Mouse (Mus musculus): ENCODE measurements around the gene Klhl21.
A peak's percentile ranks its signal among the peaks of the same experiment; 100 is the strongest.
"Not testable (repeated sequence)": the region's sequence is repeated elsewhere in the genome, so short reads cannot be mapped to it uniquely, and the experiment has no call there.

Klhl21 gene

DNA sequence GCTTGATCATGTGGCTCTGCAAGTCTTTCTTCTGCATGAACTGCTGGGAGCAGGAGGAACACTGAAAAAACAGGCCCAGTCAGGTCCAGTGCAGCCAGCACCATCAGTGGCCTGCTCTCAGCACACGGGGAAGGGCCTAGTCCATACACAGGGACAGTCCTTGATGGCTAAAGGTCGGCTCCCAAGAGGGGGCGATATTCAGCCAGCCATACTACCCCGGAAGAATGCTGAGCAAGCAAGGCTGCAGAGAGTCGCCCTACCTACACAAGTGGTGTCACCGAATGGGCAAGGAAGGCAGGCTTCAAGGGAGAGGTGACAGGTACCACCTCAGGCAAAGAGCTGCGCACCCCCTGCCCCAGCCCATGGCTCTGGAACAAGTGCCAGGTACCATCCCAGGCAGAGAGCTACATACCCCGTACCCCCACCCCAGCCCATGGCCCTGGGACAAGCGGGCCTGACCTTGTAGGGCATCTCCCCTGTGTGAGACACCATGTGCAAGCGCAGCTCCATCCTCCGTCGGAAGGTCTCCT lies 13.0 kb downstream of the Klhl21 start:
- DNase-seq (ENCODE audit: low spot score in 2 of 2) = no peak

DNA sequence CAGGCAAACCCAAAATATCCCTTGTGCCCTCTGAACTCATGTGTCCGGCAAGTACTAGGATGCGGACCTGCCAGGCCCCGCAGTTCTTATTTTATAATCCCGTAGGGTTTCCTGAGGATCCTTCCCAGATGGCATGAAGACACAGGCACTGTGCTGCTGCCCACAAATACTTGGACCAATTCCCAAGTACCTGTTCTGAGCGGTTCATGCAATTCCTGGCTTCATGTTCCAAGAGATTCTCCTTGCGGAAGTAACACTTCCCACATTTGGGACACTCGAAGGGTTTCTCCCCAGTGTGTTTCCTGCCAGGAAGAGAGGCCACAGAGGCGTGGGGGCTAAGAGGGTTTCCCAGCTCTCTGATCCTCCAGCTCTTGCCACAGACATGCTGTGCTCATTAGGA lies 13.9 kb downstream of the Klhl21 start:
- peak; percentile 29 to 33 for DNase-seq (ENCODE audit: low spot score in 2 of 2)

DNA sequence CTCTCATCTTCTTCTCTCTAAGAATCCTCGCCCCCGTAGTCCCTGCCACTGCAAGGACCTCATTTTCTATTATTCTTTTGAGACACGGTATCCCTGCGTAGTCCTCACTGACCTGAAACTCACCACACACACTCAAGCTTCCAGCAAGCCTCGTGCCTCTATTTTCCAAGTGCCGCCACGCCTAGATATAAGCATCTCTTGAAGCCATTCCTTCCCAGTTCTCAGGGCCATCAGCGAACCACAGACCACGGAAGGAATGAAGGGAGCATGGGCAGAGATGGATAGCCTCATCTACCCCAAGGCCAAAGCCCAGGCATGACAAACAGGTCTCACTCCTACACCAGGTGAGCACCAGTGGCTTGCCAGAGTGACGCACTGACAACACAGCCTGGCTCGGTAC lies 15.9 kb downstream of the Klhl21 start:
- DNase-seq (ENCODE audit: low spot score in 2 of 2) = no peak

DNA sequence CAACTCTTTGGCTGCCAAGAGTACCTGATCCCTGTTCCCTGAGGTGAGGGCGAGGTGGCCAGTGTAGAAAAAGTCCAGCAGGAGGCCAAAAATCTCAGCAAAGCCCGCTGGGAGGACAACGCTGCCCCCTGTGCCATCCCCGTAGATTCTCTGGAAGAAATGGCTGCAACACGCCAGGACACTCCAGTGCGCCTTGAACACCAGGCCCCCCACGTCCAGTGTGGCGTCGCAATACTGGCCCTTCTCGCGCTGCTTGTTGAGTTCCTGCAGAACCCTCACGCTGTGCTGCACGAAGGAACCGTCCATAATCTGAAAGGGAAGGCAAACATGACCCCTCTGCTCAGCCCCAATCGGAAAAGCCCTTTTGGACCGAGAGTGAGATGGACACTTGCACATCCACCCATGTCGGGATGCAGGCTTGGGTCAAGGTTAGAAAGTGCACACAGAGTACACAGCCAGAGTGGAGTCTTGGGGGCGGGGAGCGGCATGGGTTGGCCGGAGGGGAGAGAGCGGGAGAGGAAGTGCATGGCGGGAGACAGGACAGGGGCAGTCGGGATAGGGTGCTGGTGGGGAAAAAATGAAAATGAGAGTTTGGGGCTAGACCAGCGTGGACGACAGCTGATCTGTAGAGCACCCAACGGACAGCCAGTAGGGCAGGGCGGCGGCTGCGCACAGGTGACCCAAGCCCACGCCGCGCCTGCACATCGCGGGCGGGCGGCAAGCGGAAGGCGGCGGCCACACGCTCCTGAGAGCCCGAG lies 18.3 kb downstream of the Klhl21 start:
- no peak for DNase-seq (ENCODE audit: low spot score in 2 of 2)

DNA sequence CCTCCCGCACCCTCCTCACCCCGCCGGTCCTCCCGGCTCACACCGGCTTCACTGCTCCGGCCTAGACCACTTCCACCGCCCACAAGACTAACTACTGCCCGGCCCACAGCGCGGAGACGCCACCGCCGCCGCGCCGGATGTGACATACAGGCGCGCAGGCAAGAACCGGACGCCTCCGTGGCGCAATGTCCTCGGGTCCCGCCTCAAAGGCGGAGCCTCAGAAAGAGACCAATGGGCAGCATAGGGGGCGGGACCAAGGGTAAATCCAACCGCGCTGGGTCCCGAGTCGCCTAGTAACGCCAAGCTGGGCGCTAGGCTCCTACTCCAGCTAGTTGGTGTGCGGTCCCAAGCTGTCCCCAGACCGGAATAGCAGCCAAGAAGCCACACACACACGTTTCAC lies 18.9 kb downstream of the Klhl21 start, which contains the start of gene Zbtb48:
Gene Zbtb48 (minus strand): TSS at position 148 of the 400 bp plus-strand sequence.
- DNase-seq (ENCODE audit: low spot score in 2 of 2) = peak; percentile 96 to 98

DNA sequence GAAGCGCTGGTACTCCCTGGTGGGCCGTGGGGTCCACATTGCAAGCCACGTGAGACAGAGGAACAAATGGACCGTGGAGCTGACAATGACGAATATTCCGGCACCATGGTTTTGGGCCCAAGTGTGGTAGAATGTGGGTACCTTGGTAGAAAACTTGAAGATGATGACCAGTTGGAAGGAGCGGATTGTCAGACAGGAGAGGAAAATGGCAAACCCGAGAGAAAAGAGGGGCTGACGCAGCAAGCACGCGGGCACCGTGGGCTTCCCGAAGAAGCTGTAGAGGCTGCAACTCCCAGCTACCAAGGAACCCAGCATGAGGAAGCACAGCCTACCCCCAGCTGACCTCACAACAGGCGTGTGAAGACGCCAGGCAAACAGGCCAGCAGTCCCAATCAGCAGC lies 19.9 kb downstream of the Klhl21 start:
- DNase-seq (ENCODE audit: low spot score in 2 of 2) = no peak

DNA sequence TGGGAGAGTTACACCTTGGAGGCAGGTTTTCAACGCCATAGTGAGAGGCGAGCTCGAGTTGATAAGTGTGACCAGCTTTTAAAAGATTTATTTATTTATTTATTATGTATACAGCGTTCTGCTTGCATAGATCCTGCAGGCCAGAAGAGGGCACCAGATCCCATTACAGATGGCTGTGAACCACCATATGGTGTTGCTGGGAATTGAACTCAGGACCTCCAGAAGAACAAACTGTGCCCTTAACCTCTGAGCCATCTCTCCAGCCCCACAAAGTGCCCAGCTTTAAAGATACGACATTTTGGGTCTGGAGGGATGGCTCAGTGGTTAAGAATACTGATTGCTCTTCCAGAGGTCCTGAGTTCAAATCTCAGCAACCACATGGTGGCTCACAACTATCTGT lies 20.5 kb downstream of the Klhl21 start:
- DNase-seq (ENCODE audit: low spot score in 2 of 2) = no peak

DNA sequence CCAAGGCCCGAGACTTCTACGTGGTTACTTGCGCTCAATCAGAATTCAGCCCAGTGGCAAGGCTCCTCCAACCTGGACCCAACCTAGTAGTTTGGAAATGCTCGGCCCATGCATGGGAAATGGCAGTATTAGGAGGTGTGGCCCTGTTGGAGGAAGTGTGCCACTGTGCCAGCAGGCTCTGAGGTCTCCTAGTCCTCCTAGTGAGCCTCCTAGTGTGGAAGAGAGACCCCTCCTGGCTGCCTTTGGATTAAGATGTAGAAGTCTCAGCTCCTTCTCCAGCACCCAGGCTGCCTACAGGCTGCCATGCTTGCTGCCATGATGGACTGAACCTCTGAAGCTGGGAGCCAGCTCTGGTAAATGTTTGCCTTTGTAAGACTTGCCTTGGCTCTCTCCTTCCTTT lies 21.4 kb downstream of the Klhl21 start:
- DNase-seq (ENCODE audit: low spot score in 2 of 2) = no peak

DNA sequence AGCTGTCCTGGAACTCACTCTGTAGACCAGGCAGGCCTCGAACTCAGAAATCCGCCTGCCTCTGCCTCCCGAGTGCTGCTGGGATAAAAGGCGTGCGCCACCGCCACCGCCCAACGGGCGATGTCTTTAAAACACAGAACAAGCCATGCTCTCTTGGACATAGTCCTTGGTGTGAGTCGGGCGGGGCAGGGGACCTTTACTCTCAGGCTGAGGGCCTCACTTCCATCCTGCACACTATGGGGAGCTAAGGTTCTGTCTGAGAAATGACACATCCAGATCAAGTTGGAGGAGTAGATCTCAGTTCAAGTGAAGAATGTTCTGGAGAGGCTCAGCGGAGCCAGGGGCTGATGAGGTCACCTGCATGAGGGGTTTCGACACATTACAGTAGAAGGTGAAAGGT lies 24.3 kb downstream of the Klhl21 start:
- DNase-seq (ENCODE audit: low spot score in 2 of 2) = no peak

DNA sequence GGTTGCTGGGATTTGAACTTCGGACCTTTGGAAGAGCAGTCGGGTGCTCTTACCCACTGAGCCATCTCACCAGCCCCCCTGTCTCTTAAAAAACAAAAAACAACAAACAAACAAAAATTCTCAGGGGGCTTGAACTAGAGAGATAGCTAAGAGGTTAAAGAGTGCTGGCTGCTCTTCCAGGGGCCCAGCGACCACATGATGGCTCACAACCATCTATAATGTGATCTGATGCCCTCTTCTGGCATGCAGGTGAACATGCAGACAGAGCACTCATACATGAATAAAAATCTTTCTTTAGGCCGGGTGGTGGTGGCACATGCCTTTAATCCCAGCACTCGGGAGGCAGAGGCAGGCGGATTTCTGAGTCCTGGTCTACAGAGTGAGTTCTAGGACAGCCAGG lies 27.9 kb downstream of the Klhl21 start:
- DNase-seq (ENCODE audit: low spot score in 2 of 2) = not testable (repeated sequence)

DNA sequence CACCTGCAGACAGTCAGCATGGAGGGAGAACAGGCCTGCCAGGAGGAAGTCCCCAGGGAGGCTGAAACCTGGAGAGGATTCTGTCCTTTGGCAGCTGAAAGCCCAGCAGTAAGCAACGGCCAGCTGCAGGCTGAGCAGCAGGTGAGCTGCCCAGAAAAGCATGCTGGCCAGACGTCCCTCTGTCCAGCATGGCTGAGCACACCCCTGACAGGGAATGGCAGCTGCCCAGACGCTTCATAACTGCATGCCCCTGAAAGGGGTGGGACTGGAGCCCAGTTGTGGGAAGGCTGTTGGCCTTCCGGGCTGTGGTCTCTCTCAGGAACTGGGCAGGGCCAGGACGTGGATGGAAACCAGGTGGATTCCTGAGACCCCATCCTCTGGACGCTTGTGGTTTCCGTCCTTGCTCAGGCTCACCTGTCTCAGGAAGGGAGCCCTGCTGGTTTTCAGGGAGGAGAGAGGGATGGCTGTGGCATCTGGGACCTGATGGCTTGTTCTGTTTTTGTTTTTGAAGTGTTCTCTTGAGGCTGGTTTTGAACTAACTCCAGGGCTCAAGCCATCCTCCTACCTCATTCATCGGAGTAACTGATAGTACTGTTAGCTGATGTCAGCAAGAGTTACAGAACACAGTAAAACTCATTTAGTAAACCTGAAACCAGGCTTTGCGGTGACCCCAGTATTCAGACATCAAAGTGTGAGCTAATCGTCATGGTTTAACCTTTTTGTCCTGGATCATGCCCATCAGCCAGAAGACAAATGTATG lies 29.8 kb downstream of the Klhl21 start, which contains the start of gene Tas1r1:
Gene Tas1r1 (minus strand): TSS at position 344 of the 760 bp plus-strand sequence.
- DNase-seq (ENCODE audit: low spot score in 2 of 2) = no peak

DNA sequence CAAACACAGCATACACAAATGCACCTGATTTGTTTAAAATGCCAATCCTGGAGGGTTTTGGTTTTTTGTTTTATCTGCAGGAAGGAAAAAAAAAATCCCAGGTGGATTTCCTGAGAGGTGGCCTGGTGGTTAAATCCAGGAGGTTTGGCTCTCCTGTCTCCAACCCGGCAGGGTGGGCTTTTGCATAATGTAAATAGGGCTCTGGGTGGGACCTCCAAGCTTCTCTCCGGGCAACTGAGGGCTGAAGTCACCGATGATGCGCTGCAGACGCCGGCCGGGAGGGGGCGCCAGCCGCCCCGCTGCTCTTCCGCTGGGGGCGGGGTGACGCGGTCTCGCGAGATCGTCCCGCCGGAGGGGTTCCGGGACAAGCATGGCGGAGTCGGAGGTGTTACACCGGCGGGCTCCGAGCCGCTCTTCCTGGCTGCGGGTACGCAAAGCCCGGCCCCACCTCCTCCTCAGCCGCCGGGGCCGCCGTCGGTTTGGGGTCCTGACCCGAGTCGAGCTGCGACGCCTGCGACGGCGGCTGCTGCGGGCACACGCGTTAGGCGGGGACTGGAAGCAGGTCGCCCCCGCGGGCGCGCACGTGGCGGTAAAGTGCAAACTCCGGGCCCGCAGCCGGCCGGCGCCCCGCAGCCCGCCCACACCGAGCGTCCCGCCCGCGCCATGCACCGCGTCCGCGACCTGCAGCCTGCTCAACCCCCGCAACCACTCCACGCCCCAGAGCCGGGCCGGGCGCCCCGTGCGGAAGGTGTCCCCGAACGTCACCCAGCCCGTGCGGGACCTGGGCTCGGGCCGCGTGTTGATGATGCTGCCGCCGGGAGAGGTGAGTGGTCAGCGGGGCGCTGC lies 30.6 kb downstream of the Klhl21 start, which contains the start of gene Nol9:
Gene Nol9 (plus strand): TSS at position 337 of the 846 bp plus-strand sequence.
- DNase-seq (ENCODE audit: low spot score in 2 of 2) = peak; percentile 91

DNA sequence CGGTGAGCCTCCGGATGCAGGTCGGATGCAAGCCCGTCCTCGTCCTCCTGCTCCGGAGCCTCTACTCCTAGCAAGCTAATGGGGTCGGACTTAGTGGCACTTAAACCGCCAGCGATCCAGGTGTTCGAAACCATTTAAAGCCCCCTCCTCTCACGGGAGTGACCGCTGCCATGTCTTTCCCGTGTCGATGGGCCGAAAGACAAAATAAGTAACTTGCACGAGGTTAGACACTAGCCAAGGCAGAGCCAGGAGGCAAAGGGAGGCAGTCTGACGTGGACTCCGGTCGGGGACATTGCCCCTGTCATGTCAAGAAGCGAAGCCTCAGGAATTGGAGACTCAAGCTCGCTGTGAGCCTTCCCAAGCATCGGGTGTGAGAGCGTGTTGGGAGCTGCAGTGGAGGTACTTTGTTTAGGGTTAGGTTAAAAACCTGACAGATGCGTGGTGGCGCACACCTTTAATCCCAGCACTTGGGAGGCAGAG lies 31.3 kb downstream of the Klhl21 start:
- DNase-seq (ENCODE audit: low spot score in 2 of 2) = no peak

DNA sequence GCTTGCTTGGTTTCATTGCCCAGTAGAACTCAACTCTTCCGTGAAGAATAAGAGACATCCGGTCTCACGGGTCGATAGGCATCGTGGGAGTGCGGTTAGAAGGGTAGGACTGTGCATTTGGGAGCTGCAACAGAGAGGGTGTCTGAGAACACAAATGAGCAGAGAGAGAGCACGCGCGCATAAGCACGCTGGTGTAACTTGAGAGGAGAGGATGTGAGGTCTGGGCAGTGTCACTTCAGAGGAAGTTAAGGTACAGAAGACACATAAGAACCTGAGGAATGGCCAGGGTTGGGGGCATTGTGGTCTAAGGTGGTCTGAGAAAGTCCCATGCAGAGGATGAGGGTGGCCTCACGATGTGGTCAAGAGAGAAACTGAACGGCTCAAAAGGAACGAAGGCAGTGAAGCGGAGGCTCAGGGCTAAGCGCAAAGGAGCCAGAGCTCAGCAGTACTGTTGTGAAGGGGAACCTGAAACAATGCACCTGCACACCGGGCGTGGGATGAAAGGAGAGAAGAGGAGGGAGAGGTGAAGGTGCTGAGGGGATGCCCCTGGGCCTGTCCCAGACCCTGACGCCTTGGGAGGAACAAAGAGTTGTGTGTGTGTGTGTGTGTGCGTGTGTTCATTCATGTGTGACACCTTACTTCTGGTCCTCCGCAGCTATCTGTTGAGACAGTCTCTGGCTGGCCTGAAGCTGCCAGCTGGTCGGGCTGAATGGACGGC lies 33.5 kb downstream of the Klhl21 start:
- DNase-seq (ENCODE audit: low spot score in 2 of 2) = no peak

DNA sequence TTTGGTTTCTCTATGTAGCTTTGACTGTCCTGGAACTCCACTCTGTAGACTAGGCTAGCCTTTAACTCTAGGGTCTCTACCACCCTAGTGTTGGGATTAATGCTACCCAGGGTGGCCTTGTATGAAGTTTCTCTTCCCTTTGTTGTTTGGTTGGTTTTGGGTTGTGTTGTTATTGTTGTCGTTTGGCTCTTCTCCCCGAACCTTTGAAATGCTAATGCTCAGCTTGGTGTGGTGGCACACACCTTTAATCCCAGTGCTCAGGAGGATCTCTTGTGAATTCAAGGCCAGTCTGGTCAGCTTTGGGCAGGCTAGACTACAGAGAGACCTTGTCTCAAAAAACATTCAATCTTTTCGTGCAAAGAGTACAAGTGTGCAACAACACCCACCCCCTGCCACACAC lies 34.6 kb downstream of the Klhl21 start:
- DNase-seq (ENCODE audit: low spot score in 2 of 2) = no peak

DNA sequence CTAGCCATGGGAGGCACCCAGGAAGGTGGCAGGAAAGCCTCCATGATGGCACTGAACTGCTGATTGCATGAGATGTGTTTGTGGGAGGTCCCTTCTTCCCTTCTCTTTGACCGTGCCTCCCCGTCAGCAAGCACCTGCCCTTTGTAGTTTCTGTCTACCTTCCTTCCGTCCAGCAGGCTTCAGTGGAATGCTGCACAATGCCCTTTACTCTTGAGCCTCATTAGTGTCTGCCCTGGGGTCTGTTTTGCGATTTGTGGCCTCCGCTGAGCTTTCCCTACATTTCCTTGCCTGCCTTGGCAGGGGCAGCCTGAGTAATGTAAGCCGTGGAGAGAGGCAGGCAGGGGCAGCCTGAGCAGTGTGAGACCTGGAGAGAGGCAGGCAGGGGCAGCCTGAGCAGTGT lies 36.0 kb downstream of the Klhl21 start:
- no peak for DNase-seq (ENCODE audit: low spot score in 2 of 2)

DNA sequence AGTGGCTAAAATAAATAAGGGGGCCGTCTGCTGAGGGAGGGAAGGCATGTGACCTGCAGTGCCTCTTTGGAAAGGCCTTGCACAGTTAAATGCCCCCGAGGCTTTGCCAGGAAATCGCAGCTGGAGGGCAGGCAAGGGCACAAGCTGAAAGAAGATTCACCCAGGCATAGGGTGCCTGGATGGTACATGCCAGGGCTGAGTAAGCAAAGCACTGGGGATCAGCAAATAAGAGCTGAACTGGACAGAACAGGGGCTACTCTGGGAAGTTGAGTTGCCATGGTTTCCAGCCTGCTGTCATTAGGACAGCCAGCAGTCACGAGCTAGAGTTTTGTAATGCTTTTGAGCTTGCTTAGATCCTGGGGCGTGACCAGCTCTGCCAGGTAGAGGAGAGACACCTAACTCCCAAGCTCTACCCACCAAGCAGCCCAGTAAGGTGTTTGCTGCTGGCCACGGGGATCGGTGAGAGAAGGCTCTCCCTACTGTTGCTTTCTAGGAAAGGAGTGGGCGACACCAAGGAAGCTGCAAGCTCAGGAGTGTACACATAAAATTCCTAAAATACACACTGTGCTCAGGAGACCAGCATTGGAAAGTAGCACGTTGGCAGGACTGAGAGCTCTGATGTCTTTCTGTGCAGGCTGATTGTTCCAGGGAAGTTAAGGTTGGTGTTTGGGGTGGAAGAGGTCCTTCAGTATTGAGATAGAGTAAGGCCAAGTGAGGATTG lies 53.9 kb downstream of the Klhl21 start:
- peak; percentile 17 to 38 for DNase-seq (ENCODE audit: low spot score in 2 of 2)

DNA sequence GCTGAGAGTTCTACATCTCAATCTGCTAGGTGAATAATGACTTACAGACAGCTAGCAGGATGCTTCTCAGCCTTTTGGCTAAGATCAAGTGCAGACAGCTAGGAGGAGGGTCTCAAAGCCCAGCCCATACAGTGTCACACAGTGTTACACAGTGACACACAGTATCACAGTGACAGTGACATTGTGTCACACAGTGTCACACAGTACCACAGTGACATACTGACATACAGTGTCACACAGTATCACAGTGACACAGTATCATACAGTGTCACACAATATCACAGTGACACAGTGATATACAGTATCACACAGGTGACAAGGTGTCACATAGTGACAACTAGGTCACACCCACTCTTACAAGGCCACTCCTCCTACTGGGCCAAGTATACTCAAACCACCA lies 58.7 kb downstream of the Klhl21 start:
- DNase-seq (ENCODE audit: low spot score in 2 of 2) = no peak

Data from right cerebral cortex, adult 2 months (tissue).